Mouse (Mus musculus): ENCODE data around the gene Snx29.

GRCm38 (mm10) chr16:11754136-11754535 is 431.4 kb downstream of the Snx29 start:
- TF ChIP-seq POLR2A (IDR thresholded peaks at IDR 0.05; ENCODE audit: insufficient read depth, low read depth, low read length): no peak
- no peak for TF ChIP-seq CTCF (IDR thresholded peaks at IDR 0.05; ENCODE audit: insufficient read depth, low read depth, low read length)
